Mouse (Mus musculus): Measurements from ENCODE around the gene Large2.

Large2 gene

DNA sequence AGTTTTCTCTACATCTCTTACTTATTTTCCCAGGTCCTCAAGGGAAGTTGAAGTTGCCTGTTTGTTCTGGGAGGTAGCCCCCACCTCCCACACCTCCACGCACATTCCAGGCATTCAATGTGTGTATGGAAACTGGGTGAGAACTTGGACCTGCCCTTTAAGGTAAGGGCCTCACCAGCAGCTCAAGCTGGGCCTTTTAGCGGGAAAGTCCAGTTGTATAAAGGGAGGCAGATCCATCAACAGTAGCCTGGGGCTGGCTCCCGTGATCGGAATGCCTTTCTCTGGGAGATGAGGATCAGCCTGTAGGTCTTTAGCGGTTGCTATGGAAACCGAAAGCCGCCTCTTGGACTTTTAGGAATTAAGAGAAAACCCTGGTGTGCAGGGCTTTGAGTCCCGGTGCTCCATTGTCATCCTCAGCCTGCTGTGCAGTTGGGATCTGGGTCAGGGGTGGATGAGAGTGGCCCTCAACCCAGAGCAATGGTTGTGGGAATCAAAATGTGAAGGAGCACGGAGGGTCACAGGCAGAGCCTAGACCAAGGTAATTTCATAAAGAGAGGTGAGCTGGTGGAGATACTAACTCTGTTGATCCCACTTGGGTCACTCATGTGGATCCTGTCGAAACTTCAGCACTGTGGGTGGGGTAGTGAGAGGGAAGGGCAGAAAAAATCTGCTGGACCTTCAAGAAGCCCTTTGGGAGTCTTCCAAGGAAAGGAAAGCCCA, 2.5 kb downstream of the Large2 start:
- DNase-seq, result no peak

DNA sequence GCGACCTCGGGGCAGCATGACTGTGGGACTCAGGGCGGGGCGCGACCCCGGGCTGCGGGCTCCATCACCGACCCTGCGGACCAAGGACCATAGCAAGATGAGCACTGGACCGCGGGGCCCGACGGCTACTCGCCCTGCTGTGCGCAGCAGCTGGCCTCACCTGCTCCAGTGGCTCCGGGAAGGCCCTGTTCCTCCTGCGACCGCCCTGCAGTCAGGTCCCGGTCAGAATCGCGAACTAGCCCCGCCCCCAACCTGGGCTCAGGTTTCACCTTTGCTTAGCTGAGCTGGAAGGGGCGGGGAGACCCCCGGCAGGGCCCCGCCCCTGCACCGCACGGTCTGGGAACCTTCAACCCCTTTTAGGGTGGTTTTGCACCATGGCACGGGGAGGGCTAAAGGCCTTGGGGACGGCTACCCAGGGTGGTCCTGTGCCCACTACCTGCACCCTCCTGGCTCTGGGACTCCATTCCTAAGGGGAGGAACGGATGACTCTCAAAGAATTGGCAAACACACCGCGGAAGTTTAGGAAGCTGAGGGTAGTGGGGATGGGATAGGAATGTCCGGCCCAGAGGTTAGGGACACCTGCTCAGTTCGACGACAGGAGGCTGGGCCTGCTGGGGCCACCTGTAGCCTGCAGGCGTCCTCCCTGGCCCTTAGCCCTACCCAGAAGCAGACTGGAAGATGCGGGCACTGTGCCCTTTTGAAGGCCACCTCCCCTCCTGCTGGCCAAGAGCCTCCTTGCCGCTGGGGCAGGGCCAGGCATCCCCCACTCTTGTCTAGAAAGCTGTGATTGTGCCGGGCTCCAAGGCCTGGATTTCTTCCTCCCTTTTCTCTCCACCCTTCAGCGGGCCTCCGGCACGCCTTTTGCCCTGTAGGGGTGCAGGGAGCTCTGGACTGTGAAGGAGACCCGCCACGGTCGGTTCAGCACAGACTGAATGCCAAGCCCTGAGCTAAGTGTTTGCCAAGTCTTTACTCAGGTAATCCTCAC, 3.6 kb downstream of the Large2 start:
- DNase-seq, result peak; percentile 97

- no peak for DNase-seq
Observed at GRCm38 (mm10) chr2:92370375-92370774, 4.3 kb downstream of the Large2 start.

- DNase-seq, result no peak
Observed at GRCm38 (mm10) chr2:92367383-92368029, 7.2 kb downstream of the Large2 start.

GRCm38 (mm10) chr2:92365568-92365967, 9.1 kb downstream of the Large2 start:
- DNase-seq, result no peak

- no peak for DNase-seq
Observed at GRCm38 (mm10) chr2:92364086-92364485, 10.6 kb downstream of the Large2 start.

DNA sequence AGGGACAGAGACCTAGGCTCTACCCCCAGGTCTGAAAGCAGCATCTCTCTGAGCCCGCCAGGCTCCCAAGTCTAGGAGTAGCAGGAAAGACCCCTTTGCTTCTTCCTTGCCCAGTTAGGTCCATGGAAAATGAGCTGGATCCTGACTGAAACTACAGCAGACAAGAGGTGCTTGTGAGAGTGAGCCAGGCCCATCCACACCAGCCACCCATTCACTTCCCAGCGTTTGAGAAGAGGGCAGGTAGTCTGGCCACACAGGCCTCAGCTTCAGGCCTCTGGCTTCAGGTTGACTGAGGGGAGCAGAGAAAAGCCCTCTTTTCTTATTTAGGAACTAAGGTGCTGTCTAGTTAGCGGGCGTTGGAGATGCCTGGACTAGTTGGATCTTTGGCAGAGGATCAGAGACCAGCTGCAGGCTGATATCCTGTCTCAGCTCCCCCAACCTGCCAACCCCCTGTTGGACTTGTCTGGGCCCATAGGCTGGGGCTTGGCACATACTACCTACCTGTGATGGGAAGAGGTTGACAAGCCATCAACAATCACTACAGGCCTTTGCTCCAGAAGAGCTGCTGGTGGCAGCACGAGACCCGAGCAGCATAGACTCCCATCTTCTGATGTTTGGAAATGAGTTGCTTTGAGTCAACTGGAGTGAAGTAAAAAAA, 12.0 kb downstream of the Large2 start:
- no peak for DNase-seq

GRCm38 (mm10) chr2:92361795-92362194, 12.9 kb downstream of the Large2 start:
- DNase-seq, result no peak

- DNase-seq, result no peak
Observed at GRCm38 (mm10) chr2:92360893-92361292, 13.8 kb downstream of the Large2 start.

DNA sequence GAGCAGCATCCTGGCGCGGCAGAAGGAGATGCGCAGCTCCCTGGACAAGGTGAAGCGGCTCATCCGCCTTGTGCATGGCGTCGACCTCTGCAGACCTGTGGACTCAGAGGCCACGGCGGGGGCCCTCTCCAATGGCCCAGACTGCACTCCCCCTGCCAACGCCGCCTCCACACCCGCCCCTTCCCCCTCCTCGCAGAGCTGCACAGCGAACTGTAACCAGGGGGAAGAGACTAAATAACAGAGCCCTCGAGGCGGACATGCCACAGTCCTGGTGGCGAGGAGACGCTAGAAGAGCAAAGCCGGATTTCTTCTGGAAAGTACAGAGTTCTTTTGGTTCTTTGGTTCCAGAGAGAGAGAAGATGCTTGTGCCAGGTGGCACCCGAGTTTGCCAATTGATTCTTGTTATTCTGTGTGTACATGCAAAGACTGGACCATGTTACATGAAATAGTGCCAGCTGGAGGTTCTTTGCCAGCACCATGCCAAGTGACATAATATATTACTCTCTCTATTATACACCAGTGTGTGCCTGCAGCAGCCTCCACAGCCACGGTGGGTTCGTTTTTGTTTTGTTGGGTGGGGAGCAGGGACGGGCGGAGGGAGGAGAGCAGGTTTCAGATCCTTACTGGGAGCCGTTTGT, 14.4 kb downstream of the Large2 start:
- no peak for DNase-seq

DNA sequence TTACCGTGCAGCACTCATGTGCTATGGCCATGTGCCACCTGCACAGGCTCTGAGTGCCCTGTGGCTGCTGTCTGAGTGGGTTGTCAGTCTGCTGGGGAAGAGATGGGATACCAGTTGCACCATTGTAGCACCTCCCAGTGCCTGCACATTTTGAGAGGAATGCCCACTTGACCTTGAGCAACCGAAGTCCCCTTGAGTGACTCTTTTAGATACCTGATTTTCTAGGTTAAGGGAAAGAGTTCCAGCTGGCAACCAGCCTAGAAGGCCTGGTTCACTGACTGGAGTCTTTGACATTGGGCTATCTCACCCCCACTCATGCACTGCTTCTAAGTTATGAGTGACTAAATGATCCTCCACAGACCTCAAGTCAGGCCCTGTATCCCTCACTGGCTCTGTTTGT, 15.4 kb downstream of the Large2 start:
- peak; percentile 84 for DNase-seq

- DNase-seq, result peak; percentile 56
Observed at GRCm38 (mm10) chr2:92354224-92354623, 20.4 kb downstream of the Large2 start.

GRCm38 (mm10) chr2:92353402-92353801, 21.3 kb downstream of the Large2 start:
- DNase-seq, result no peak

DNA sequence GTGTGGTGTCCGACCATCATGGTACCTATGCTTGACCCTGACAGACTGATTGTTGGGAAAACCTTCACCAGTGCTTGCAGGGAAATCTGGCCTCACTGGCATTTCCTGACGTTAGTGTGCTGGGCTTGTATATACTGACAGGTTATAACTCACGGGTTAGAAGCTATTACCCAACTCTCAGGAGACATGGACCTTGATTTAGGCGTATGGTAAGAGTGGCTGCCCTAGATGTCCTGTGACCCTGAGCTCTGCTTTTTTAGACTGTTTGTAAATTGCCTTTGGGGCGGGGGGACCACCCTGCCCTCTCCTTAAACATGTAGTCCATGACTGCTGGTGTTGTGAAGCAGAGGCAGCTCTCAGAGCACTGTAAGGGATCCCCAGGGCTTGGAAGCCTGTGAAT, 24.0 kb downstream of the Large2 start:
- no peak for DNase-seq

GRCm38 (mm10) chr2:92349589-92350425, 24.9 kb downstream of the Large2 start:
- no peak for DNase-seq

DNA sequence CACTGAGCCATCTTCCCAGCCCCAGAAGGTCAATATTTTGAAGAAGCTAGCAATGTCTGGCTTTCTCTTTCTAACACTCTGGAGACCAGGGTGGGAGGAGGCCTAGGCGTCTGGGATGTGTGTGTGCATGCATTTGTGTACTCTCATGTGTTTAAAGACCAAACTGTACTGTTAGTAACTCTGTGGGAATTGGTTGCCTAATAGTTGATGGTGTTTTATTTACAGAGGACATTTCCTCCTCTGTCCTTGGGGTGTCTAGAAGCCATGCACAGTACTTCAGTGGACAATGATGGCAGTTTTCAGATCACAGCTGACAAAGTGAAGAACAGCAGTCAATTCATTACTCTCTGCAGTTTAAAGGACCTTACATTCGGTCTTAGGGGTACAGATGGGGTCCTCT, 27.5 kb downstream of the Large2 start:
- DNase-seq, result no peak

GRCm38 (mm10) chr2:92342418-92342817, 32.3 kb downstream of the Large2 start:
- DNase-seq, result no peak

DNA sequence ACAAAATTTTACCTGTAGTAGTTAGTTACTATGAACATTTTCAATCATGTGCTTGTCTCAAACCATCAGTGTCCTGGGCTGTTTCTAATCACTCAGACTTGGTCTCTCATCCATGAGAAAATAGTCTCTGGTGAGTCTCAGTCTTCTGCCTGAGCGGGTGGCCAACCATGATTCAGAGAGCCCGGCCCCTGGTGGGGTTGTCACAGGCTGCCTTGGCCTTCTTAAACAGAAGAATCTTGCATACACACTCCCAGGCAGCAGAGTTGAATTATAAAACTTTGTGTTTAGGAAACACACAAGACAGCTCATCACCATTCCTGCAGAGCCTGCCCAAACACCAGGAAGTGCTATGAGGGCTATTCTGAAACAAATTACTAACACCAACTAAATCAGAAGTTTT, 42.8 kb downstream of the Large2 start:
- DNase-seq, result no peak

- no peak for DNase-seq
Observed at GRCm38 (mm10) chr2:92331410-92331809, 43.3 kb downstream of the Large2 start.

DNA sequence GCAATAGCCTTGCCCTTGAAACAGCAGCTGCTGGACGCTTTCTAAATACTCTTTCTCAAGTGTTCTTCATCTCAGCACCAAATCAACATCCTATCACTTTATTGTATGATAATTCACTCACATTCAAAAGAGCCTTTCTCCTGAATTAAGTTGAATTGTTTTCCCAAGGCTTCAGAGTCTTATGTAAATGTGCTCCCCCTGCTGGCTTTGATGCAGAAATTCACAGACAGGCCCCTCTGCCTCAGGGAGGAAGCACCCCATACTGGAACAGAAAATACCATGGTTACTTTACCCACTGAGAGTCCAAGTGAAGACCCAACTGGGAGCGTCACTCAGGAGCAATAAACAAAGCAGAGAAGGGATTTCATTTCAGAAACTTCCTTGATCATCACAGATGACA, 43.8 kb downstream of the Large2 start:
- DNase-seq, result peak; percentile 42

DNA sequence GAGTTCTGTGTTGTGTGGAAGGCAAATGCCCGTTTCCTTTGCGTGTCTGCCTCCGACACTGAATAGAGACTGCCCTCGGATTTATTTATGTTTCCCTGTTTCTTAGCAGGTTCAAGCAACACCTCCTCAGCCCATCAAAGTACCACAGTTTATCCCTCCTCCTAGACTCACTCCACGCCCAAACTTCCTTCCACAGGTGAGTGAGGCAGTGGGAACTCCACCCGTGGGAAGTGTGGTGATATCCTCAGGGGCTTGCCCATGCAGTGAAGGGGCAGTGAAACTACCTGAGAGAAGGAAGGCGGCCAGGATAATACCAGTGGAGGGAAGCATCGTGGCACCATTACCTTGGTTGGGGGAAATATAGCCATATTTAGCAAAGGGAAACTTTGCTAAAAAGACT, 46.5 kb downstream of the Large2 start:
- no peak for DNase-seq

DNA sequence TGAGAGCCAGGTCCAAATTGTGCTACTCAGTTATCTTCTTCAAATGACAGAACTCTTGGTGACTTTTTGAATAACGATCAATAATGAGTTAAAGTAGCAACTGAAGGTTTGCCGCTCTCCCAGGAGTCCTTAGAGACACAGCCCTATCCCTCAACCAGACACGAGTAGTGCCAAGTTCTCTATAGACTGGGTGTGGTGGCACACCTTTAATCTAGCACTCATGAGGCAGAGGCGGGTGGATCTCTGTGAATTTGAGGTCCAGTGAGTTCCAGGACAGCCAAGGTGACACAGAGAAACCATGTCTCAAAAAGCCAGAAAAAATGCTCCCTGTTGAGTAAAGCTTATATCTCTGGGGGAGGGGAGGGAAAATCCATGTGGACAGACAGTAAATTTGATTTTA, 47.1 kb downstream of the Large2 start:
- no peak for DNase-seq

Measured in kidney, adult 9 months (tissue).